Mouse (Mus musculus) cerebellum, adult 9-11 months (tissue): ENCODE results near the gene Mrpl1.

ENCODE experiments used
- DNase-seq: peaks from one replicate; pipeline ENCODE4 v3.0.0; 2022

Mrpl1 gene

GRCm38 (mm10) chr5:96207531-96207930 lies 1.8 kb upstream of the Mrpl1 start:
- DNase-seq: no peak

GRCm38 (mm10) chr5:96208543-96208942 lies 750 bp upstream of the Mrpl1 start:
- DNase-seq: no peak

- DNase-seq: peak; percentile 94
These were observed 757 bp downstream of the Mrpl1 start for GRCm38 (mm10) chr5:96209916-96210583.

- DNase-seq: no peak
These were observed 9.4 kb downstream of the Mrpl1 start for GRCm38 (mm10) chr5:96218648-96219047.

GRCm38 (mm10) chr5:96219512-96219911 lies 10.2 kb downstream of the Mrpl1 start:
- DNase-seq: no peak

- DNase-seq: no peak
These were observed 12.0 kb downstream of the Mrpl1 start for GRCm38 (mm10) chr5:96221298-96221697.

GRCm38 (mm10) chr5:96221812-96222585 lies 12.7 kb downstream of the Mrpl1 start:
- DNase-seq: peak; percentile 84

GRCm38 (mm10) chr5:96222964-96223363 lies 13.7 kb downstream of the Mrpl1 start:
- DNase-seq: no peak

- DNase-seq: no peak
These were observed 17.2 kb downstream of the Mrpl1 start for GRCm38 (mm10) chr5:96226490-96226889.

GRCm38 (mm10) chr5:96228967-96229366 lies 19.7 kb downstream of the Mrpl1 start:
- no peak for DNase-seq

GRCm38 (mm10) chr5:96238797-96239196 lies 29.5 kb downstream of the Mrpl1 start:
- no peak for DNase-seq

- no peak for DNase-seq
These were observed 31.6 kb downstream of the Mrpl1 start for GRCm38 (mm10) chr5:96240856-96241255.

GRCm38 (mm10) chr5:96244511-96244910 lies 35.2 kb downstream of the Mrpl1 start:
- DNase-seq: no peak

GRCm38 (mm10) chr5:96253995-96254394 lies 44.7 kb downstream of the Mrpl1 start:
- DNase-seq: no peak

- no peak for DNase-seq
These were observed 45.9 kb downstream of the Mrpl1 start for GRCm38 (mm10) chr5:96255166-96255565.

GRCm38 (mm10) chr5:96258210-96258609 lies 48.9 kb downstream of the Mrpl1 start:
- no peak for DNase-seq

- no peak for DNase-seq
These were observed 57.9 kb downstream of the Mrpl1 start for GRCm38 (mm10) chr5:96267017-96267702.

GRCm38 (mm10) chr5:96271070-96271469 lies 61.8 kb downstream of the Mrpl1 start:
- no peak for DNase-seq

GRCm38 (mm10) chr5:96305786-96306185 lies 96.5 kb downstream of the Mrpl1 start:
- no peak for DNase-seq

GRCm38 (mm10) chr5:96306271-96306670 lies 97.0 kb downstream of the Mrpl1 start:
- DNase-seq: no peak

- no peak for DNase-seq
These were observed 97.5 kb downstream of the Mrpl1 start for GRCm38 (mm10) chr5:96306826-96307225.

- DNase-seq: no peak
These were observed 98.8 kb downstream of the Mrpl1 start for GRCm38 (mm10) chr5:96308086-96308485.

- no peak for DNase-seq
These were observed 99.4 kb downstream of the Mrpl1 start for GRCm38 (mm10) chr5:96308645-96309044.

GRCm38 (mm10) chr5:96309566-96309965 lies 100.3 kb downstream of the Mrpl1 start:
- no peak for DNase-seq
